Mouse (Mus musculus): ENCODE results near the gene Xrn1. TPM values are rescaled to one million over a fixed set of nuclear protein-coding genes. Genes with fewer than 3 reads are reported as not detected.
"Not testable (repeated sequence)": the region's sequence is repeated elsewhere in the genome, so short reads cannot be mapped to it uniquely, and the experiment has no call there.

Gene Xrn1
- polyA plus RNA-seq, 1 experiment from 2014 or later = 14.5 TPM

- ATAC-seq = no peak
Observed at GRCm38 (mm10) chr9:96063083-96063802, 108.7 kb downstream of the Xrn1 start.

GRCm38 (mm10) chr9:96063803-96064475 lies 109.4 kb downstream of the Xrn1 start:
- Histone ChIP-seq H3K4me2 (replicated peaks) (no peak overlapping the region), H3K4me3 (replicated peaks) (no peak overlapping the region)
- ATAC-seq = no peak

More at GRCm38 (mm10) chr9:96063083-96063802, 108.7 kb downstream of the Xrn1 start:
- no peaks in the 10 kb centered on the region for H3K36me3 ChIP-seq
- no peak overlapping the region for H3K27ac ChIP-seq
- no peak overlapping the region for H3K4me2 ChIP-seq (replicated peaks)
- 85% methylated on average over 2 of the region's 2 CpGs for WGBS
- H3K9me3 ChIP-seq = no peaks in the 10 kb centered on the region
- H3K4me3 ChIP-seq (replicated peaks) = no peak overlapping the region
- no peaks in the 10 kb centered on the region for H3K4me1 ChIP-seq (replicated peaks)
- H3K9ac ChIP-seq = no peak overlapping the region
- H3K27me3 ChIP-seq (replicated peaks) = no peaks in the 10 kb centered on the region

GRCm38 (mm10) chr9:96067507-96067906 lies 112.9 kb downstream of the Xrn1 start:
- Histone ChIP-seq H3K4me1 (replicated peaks) (no peaks in the 10 kb centered on the region), H3K9me3 (no peaks in the 10 kb centered on the region), H3K4me3 (replicated peaks) (no peak overlapping the region), H3K4me2 (replicated peaks) (no peak overlapping the region), H3K27me3 (replicated peaks) (no peaks in the 10 kb centered on the region), H3K36me3 (no peaks in the 10 kb centered on the region), H3K9ac (no peak overlapping the region), H3K27ac (no peak overlapping the region)
- no peak for ATAC-seq
- 54% methylated on average over 2 of the region's 2 CpGs for WGBS

More at GRCm38 (mm10) chr9:96063803-96064475, 109.4 kb downstream of the Xrn1 start:
- H3K4me1 ChIP-seq (replicated peaks) = no peaks in the 10 kb centered on the region
- no peaks in the 10 kb centered on the region for H3K9me3 ChIP-seq
- H3K27ac ChIP-seq = no peak overlapping the region
- H3K36me3 ChIP-seq = no peaks in the 10 kb centered on the region
- WGBS = 71% methylated on average over 5 of the region's 5 CpGs
- no peak overlapping the region for H3K9ac ChIP-seq
- H3K27me3 ChIP-seq (replicated peaks) = no peaks in the 10 kb centered on the region

- H3K27ac ChIP-seq = no peak overlapping the region
- 87% methylated on average over 13 of the region's 13 CpGs for WGBS
- no peaks in the 10 kb centered on the region for H3K27me3 ChIP-seq (replicated peaks)
- no peaks in the 10 kb centered on the region for H3K36me3 ChIP-seq
- no peak overlapping the region for H3K4me3 ChIP-seq (replicated peaks)
- no peaks in the 10 kb centered on the region for H3K4me1 ChIP-seq (replicated peaks)
- H3K4me2 ChIP-seq (replicated peaks) = no peak overlapping the region
- H3K9ac ChIP-seq = no peak overlapping the region
- no peak for ATAC-seq
- no peaks in the 10 kb centered on the region for H3K9me3 ChIP-seq
Observed at GRCm38 (mm10) chr9:96078752-96079315, 124.3 kb downstream of the Xrn1 start.

- Histone ChIP-seq H3K36me3 (no peaks in the 10 kb centered on the region), H3K4me3 (replicated peaks) (no peak overlapping the region), H3K9me3 (no peaks in the 10 kb centered on the region), H3K9ac (no peak overlapping the region), H3K4me2 (replicated peaks) (no peak overlapping the region), H3K4me1 (replicated peaks) (no peaks in the 10 kb centered on the region), H3K27ac (no peak overlapping the region), H3K27me3 (replicated peaks) (no peaks in the 10 kb centered on the region)
- WGBS = 79% methylated on average over 6 of the region's 6 CpGs
- no peak for ATAC-seq
Observed at GRCm38 (mm10) chr9:96085293-96085692, 130.7 kb downstream of the Xrn1 start.

GRCm38 (mm10) chr9:96087671-96088070 lies 133.1 kb downstream of the Xrn1 start:
- WGBS = 88% methylated on average over 2 of the region's 2 CpGs
- Histone ChIP-seq H3K4me1 (replicated peaks) (no peaks in the 10 kb centered on the region), H3K36me3 (no peaks in the 10 kb centered on the region), H3K27me3 (replicated peaks) (no peaks in the 10 kb centered on the region), H3K27ac (no peak overlapping the region), H3K9ac (no peak overlapping the region), H3K4me2 (replicated peaks) (no peak overlapping the region), H3K9me3 (no peaks in the 10 kb centered on the region), H3K4me3 (replicated peaks) (no peak overlapping the region)
- no peak for ATAC-seq

GRCm38 (mm10) chr9:96088456-96088855 lies 133.9 kb downstream of the Xrn1 start:
- not testable (repeated sequence) for ATAC-seq; H3K9ac ChIP-seq; H3K36me3 ChIP-seq; H3K4me2 ChIP-seq (replicated peaks); H3K4me3 ChIP-seq (replicated peaks); H3K4me1 ChIP-seq (replicated peaks); H3K27ac ChIP-seq; H3K27me3 ChIP-seq (replicated peaks); H3K9me3 ChIP-seq
- 85% methylated on average over 3 of the region's 3 CpGs for WGBS

- not testable (repeated sequence) for H3K4me3 ChIP-seq (replicated peaks); H3K4me2 ChIP-seq (replicated peaks); ATAC-seq; H3K27ac ChIP-seq; H3K4me1 ChIP-seq (replicated peaks); H3K9ac ChIP-seq; H3K36me3 ChIP-seq; H3K9me3 ChIP-seq; H3K27me3 ChIP-seq (replicated peaks)
- 91% methylated on average over 10 of the region's 10 CpGs for WGBS
Observed at GRCm38 (mm10) chr9:96092637-96093036, 138.1 kb downstream of the Xrn1 start.

GRCm38 (mm10) chr9:96093221-96093620 lies 138.7 kb downstream of the Xrn1 start:
- no peak overlapping the region for H3K27ac ChIP-seq
- no peak overlapping the region for H3K9ac ChIP-seq
- no peaks in the 10 kb centered on the region for H3K27me3 ChIP-seq (replicated peaks)
- H3K4me1 ChIP-seq (replicated peaks) = no peaks in the 10 kb centered on the region
- H3K9me3 ChIP-seq = no peaks in the 10 kb centered on the region
- ATAC-seq = no peak
- H3K4me3 ChIP-seq (replicated peaks) = no peak overlapping the region
- WGBS = 93% methylated on average over 1 of the region's 1 CpGs
- H3K36me3 ChIP-seq = no peaks in the 10 kb centered on the region
- H3K4me2 ChIP-seq (replicated peaks) = no peak overlapping the region

GRCm38 (mm10) chr9:96094341-96094740 lies 139.8 kb downstream of the Xrn1 start:
- 56% methylated on average over 1 of the region's 1 CpGs for WGBS
- Histone ChIP-seq H3K9me3 (no peaks in the 10 kb centered on the region), H3K4me1 (replicated peaks) (no peaks in the 10 kb centered on the region), H3K9ac (no peak overlapping the region), H3K36me3 (no peaks in the 10 kb centered on the region), H3K4me3 (replicated peaks) (no peak overlapping the region), H3K27ac (no peak overlapping the region), H3K4me2 (replicated peaks) (no peak overlapping the region), H3K27me3 (replicated peaks) (no peaks in the 10 kb centered on the region)
- ATAC-seq = no peak

GRCm38 (mm10) chr9:96095192-96095591 lies 140.6 kb downstream of the Xrn1 start:
- ATAC-seq = no peak
- Histone ChIP-seq H3K4me1 (replicated peaks) (no peaks in the 10 kb centered on the region), H3K4me2 (replicated peaks) (no peak overlapping the region), H3K36me3 (no peaks in the 10 kb centered on the region), H3K4me3 (replicated peaks) (no peak overlapping the region), H3K27ac (no peak overlapping the region), H3K27me3 (replicated peaks) (no peaks in the 10 kb centered on the region), H3K9ac (no peak overlapping the region), H3K9me3 (no peaks in the 10 kb centered on the region)
- 65% methylated on average over 1 of the region's 1 CpGs for WGBS

- Histone ChIP-seq H3K27me3 (replicated peaks) (no peaks in the 10 kb centered on the region), H3K9ac (no peak overlapping the region), H3K9me3 (no peaks in the 10 kb centered on the region), H3K36me3 (no peaks in the 10 kb centered on the region), H3K27ac (no peak overlapping the region), H3K4me3 (replicated peaks) (no peak overlapping the region), H3K4me1 (replicated peaks) (no peaks in the 10 kb centered on the region), H3K4me2 (replicated peaks) (no peak overlapping the region)
- ATAC-seq = no peak
- WGBS = 82% methylated on average over 8 of the region's 8 CpGs
Observed at GRCm38 (mm10) chr9:96102846-96103245, 148.3 kb downstream of the Xrn1 start.
